Mouse (Mus musculus) splenic B cell, adult 2 months (primary cell): Measurements from ENCODE around the gene Eea1.
"Not testable (repeated sequence)": the region's sequence is repeated elsewhere in the genome, so short reads cannot be mapped to it uniquely, and the experiment has no call there.

Experiments used
- DNase-seq: peaks from one replicate; pipeline ENCODE4 v3.0.0-alpha.2; 2011; ENCODE audit warnings: low read depth, low spot score
- H3K27me3 ChIP-seq: 2 replicates; pipeline ENCODE4 v1.6.1; 2012; ENCODE audit warnings: mild to moderate bottlenecking, low read length, moderate library complexity, mixed read lengths; ENCODE audit not compliant: control insufficient read depth, poor library complexity, insufficient read depth, severe bottlenecking
- H3K36me3 ChIP-seq: 2 replicates; pipeline ENCODE4 v1.6.1; 2012; ENCODE audit warnings: mild to moderate bottlenecking, low read length, moderate library complexity, mixed read lengths; ENCODE audit not compliant: control insufficient read depth, poor library complexity, insufficient read depth, severe bottlenecking

Gene Eea1

GRCm38 (mm10) chr10:95923263-95924217, 16.9 kb upstream of the Eea1 start:
- Histone ChIP-seq H3K36me3 (no peaks in the 10 kb centered on the region), H3K27me3 (no peaks in the 10 kb centered on the region)
- DNase-seq, result no peak

DNA sequence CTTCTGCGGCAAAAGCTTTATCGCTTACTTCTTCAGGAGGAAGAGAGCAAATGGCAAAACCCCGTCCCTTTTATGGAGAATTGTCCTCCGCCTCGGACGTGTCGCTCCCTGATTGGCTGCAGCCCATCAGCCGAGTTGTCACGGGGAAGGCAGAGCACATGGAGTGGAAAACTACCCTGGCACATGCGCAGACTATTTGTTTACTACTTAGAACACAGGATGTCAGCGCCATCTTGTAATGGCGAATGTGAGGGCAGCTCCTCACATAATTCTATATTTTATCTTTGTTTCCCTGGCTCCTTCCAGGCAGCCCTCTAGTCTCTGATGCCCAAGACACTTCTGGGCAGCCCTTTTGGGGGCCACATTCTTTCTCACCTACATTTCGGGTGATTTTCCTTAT, 6.8 kb upstream of the Eea1 start:
- H3K27me3 ChIP-seq, H3K36me3 ChIP-seq, DNase-seq: not testable (repeated sequence)

DNA sequence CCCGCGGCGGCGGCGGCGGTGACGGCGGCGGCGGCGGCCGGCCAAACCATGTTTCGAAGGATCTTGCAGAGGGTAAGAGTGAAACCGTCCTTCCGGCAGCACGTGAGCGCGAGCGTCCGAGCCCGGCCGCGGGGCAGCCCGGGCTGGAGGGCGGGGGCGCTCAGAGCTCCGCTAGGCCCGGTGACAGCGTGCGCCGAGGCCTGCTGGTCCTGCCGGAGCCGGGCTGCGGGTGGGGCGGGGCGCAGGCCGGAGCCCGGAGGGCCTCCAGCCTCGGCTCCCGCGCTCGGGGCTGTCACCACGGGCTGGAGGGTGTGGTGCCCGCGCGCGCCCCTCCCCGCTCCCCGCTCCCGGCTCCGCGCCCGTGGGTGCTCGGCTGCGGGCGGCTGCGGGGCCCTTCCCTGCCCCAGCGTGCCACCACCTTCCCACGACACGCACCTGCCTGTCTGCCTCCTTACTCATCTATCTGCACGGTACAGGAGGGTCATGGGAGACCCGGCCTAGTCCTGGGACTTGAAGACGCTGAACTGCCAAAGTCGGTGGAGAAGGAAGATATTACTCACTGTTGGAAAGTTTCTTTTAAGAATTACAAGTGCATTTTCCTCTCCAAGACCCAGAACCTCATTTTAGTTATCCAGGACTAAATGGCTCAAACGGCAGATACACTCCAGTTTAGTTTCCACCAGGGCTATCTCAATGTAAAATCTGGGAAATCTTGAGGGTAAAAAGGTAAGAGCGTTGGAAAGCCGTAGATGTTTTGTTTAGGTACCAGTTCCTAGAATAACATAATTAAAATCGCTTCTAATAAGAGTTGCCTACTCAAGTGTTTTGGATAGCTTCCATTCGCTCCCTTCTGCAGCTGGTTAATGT, 684 bp downstream of the Eea1 start:
- DNase-seq, result no peak
- Histone ChIP-seq H3K27me3 (no peaks in the 10 kb centered on the region), H3K36me3 (no peaks in the 10 kb centered on the region)

- no peaks in the 10 kb centered on the region for H3K36me3 ChIP-seq
- DNase-seq, result peak; percentile 27
These were observed 1.4 kb downstream of the Eea1 start for GRCm38 (mm10) chr10:95941768-95942425.

DNA sequence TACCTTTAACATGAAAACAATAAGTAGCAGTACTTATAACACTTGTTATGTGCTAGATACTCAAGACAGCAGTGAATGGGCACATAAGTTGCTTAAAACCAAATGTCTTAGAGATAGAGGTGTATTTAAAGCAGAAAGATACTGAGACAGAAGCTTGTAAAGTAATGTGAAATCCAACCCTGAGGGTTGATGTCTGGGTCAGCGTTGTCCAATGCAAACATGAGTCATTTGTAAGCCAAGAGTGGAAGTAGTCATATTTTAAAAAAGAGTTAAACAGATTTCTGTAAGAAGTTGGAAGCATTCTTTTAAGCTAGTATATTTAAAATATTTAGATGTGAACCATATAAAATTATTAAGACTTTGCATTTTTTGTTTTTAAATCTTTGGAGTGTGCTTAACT, 4.6 kb downstream of the Eea1 start:
- Histone ChIP-seq H3K36me3 (no peaks in the 10 kb centered on the region), H3K27me3 (no peaks in the 10 kb centered on the region)
- DNase-seq, result no peak

More at GRCm38 (mm10) chr10:95941768-95942425, 1.4 kb downstream of the Eea1 start:
- H3K27me3 ChIP-seq, result no peaks in the 10 kb centered on the region

DNA sequence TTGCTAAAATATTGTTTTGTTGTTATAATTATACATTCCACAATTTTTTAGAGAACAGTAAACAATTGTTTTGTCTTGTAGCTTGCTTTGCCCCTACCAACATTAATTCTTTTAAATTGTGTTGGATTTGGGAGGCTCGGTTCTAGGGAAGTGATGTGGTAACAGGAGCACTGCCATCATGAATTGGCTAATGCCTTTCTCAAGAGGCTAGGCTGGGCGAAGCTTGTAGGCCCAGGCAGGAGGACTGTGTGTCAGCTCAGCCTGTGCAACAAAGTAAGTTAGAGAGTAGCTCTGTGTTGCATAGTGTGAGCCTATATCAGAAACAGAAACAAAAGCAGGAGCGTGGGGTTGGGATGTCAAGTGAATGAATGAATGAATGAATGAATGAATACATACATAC, 9.0 kb downstream of the Eea1 start:
- Histone ChIP-seq H3K36me3 (no peaks in the 10 kb centered on the region), H3K27me3 (no peaks in the 10 kb centered on the region)
- DNase-seq, result no peak

DNA sequence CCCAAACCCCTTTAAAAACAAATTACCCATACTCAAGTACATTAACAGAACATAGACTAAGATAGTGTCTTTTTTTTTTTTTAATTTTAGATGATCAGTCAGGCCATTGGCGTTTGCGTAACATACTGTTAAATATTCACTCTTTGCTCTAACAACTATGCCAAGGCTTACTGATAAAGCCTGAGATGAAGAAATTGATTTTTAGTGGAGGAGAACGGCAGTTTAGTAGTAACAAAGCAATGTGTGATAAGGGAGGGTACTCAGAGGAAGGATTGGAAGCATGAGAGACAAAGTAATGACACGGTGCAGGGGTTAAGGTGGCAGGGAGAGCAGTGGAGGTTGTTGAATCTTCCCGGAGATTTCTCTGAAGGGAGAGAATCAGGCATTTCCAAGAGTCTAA, 9.7 kb downstream of the Eea1 start:
- Histone ChIP-seq H3K36me3 (no peaks in the 10 kb centered on the region), H3K27me3 (no peaks in the 10 kb centered on the region)
- DNase-seq, result no peak

DNA sequence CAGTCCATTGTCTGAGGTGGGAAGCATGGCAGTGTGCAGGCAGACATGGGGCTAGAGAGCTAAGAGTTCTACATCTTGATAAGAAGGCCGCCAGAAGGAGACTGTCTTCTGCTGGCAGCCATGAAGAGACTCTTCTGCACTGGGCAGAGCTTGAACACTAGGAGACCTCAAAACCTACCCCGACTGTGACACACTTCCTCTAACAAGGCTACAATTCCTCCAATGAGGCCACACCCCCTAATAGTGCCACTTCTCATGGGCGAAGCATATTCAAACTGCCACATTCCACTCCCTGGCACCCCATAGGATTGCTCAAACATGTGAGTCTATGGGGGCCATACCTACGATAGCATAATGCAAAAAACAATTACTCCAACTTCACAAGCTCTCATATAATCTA, 10.3 kb downstream of the Eea1 start:
- Histone ChIP-seq H3K27me3 (no peaks in the 10 kb centered on the region), H3K36me3 (no peaks in the 10 kb centered on the region)
- DNase-seq, result no peak

DNA sequence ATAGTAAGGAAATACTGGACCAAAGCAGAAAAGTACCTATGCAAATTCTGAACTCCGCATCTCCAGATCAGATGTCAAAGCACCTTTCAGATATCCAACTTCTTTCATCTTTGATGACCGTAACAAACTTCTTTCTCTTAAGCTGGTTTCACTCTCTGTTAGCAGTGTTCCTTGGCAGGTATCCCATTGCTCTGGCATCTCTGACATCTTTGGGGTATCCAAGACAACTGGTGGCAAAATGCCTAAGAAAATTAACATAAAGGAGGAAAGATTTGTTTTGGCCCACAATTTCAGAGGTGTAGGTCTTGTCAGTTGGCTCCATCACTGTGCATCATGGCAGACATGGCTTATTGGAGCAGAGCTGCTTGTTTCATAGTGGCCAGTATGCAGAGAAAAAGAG, 10.9 kb downstream of the Eea1 start:
- Histone ChIP-seq H3K36me3 (no peaks in the 10 kb centered on the region), H3K27me3 (no peaks in the 10 kb centered on the region)
- no peak for DNase-seq

- Histone ChIP-seq H3K36me3 (no peaks in the 10 kb centered on the region), H3K27me3 (no peaks in the 10 kb centered on the region)
- DNase-seq, result no peak
These were observed 16.2 kb downstream of the Eea1 start for GRCm38 (mm10) chr10:95956629-95957028.

DNA sequence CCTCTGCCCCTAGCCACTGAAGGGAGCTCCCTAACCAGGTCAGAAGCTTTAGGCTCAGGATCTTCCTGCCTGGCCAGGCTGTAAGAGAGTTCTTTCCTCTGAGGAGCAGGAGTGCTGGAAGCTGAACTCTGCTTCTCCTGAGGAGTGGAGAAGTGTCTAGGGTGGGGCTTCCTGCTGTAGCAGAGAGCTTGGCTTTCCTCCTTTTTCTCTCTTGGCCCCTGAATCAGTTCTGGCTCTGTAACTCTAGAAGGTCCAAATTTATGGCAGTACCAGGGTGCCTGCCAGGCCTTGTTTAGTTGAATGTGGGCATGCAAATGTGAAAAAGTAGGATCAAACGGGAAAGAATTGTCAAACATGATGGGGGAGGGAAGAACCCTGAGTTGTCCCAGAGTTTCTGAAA, 17.1 kb downstream of the Eea1 start:
- DNase-seq, result no peak
- Histone ChIP-seq H3K36me3 (no peaks in the 10 kb centered on the region), H3K27me3 (no peaks in the 10 kb centered on the region)

- H3K27me3 ChIP-seq, result no peaks in the 10 kb centered on the region
- no peak for DNase-seq
- H3K36me3 ChIP-seq, result no peaks in the 10 kb centered on the region
These were observed 24.2 kb downstream of the Eea1 start for GRCm38 (mm10) chr10:95964679-95965078.

GRCm38 (mm10) chr10:95969694-95970093, 29.2 kb downstream of the Eea1 start:
- peak; percentile 48 for DNase-seq

GRCm38 (mm10) chr10:95970744-95971212, 30.3 kb downstream of the Eea1 start:
- no peaks in the 10 kb centered on the region for H3K27me3 ChIP-seq
- no peaks in the 10 kb centered on the region for H3K36me3 ChIP-seq
- DNase-seq, result peak; percentile 29

More at GRCm38 (mm10) chr10:95969694-95970093, 29.2 kb downstream of the Eea1 start:
- Histone ChIP-seq H3K36me3 (no peaks in the 10 kb centered on the region), H3K27me3 (no peaks in the 10 kb centered on the region)
